Mouse (Mus musculus) left cerebral cortex, adult 2 months (tissue): ENCODE measurements around the gene Hipk1. TPM values are rescaled to one million over a fixed set of nuclear protein-coding genes. Genes with fewer than 3 reads are reported as not detected.

Experiments
- DNase-seq, 2 experiments: peaks; one replicate each; pipeline ENCODE4 v3.0.0; 2021 to 2022; ENCODE audit warnings: low spot score in 2 of 2, mixed read lengths in 1 of 2; ENCODE audit errors: extremely low spot score in 1 of 2
- H3K27ac ChIP-seq: fragments of 200-600 bp; 2 replicates; pipeline ENCODE4 v1.8.1; 2022
- H3K4me3 ChIP-seq: fragments of 200-600 bp; 2 replicates; pipeline ENCODE4 v1.8.1; 2022
- CTCF ChIP-seq: fragments of 200-600 bp; IDR thresholded peaks from 2 replicates; pipeline ENCODE4 v1.8.1; 2022; ENCODE audit warnings: antibody characterized with exemption, mild to moderate bottlenecking, moderate library complexity
- intact Hi-C: fragments of 180-260 bp; cut with DNase I; formaldehyde crosslinking; loops from one replicate; pipeline ENCODE4 v1.15.1; 2025
- total RNA-seq, 2 experiments: library from RNA; stranded (reverse); gene quantifications; 2 replicates each; pipeline ENCODE4 v1.2.3; 2021

Hipk1 gene
- total RNA-seq, 2 experiments from 2014 or later, result 124 to 128 TPM

GRCm38 (mm10) chr3:103727813-103728326 lies 63.5 kb downstream of the Hipk1 start:
- intact Hi-C loops, result no loop called here
- DNase-seq, result no peak
- Histone ChIP-seq H3K27ac (no peak overlapping the region), H3K4me3 (no peak overlapping the region)
- TF ChIP-seq CTCF, result no peak

- no peak for DNase-seq
- intact Hi-C loops, result no loop called here
- no peak for TF ChIP-seq CTCF
- H3K4me3 ChIP-seq, result no peak overlapping the region
- H3K27ac ChIP-seq, result no peak overlapping the region
These were observed 64.7 kb downstream of the Hipk1 start for GRCm38 (mm10) chr3:103726642-103727041.

GRCm38 (mm10) chr3:103724137-103724536 lies 67.2 kb downstream of the Hipk1 start:
- Histone ChIP-seq H3K27ac (no peak overlapping the region), H3K4me3 (no peak overlapping the region)
- peak in 1 of 2 experiments; percentile 7 for DNase-seq
- intact Hi-C loops, result no loop called here
- no peak for TF ChIP-seq CTCF

- DNase-seq, result peak in 1 of 2 experiments; percentile 8
- intact Hi-C loops, result no loop called here
- TF ChIP-seq CTCF, result no peak
- Histone ChIP-seq H3K27ac (no peak overlapping the region), H3K4me3 (no peak overlapping the region)
These were observed 72.6 kb downstream of the Hipk1 start for GRCm38 (mm10) chr3:103718728-103719127.

GRCm38 (mm10) chr3:103716774-103717760 lies 74.3 kb downstream of the Hipk1 start:
- intact Hi-C loops, result no loop called here
- H3K4me3 ChIP-seq, result no peak overlapping the region
- DNase-seq, result peak in 1 of 2 experiments; percentile 12
- TF ChIP-seq CTCF, result no peak
- H3K27ac ChIP-seq, result no peak overlapping the region

GRCm38 (mm10) chr3:103715762-103716693 lies 75.3 kb downstream of the Hipk1 start:
- TF ChIP-seq CTCF, result no peak
- intact Hi-C loops, result no loop called here
- peak in 1 of 2 experiments; percentile 13 for DNase-seq
- no peak overlapping the region for H3K4me3 ChIP-seq
- H3K27ac ChIP-seq, result no peak overlapping the region

GRCm38 (mm10) chr3:103714942-103715341 lies 76.4 kb downstream of the Hipk1 start:
- H3K27ac ChIP-seq, result no peak overlapping the region
- intact Hi-C loops, result no loop called here
- H3K4me3 ChIP-seq, result no peak overlapping the region
- TF ChIP-seq CTCF, result no peak
- peak in 1 of 2 experiments; percentile 1 for DNase-seq

GRCm38 (mm10) chr3:103714236-103714875 lies 77.0 kb downstream of the Hipk1 start:
- no peak for TF ChIP-seq CTCF
- no peak for DNase-seq
- Histone ChIP-seq H3K4me3 (no peak overlapping the region), H3K27ac (no peak overlapping the region)
- intact Hi-C loops, result no loop called here

GRCm38 (mm10) chr3:103712196-103712595 lies 79.2 kb downstream of the Hipk1 start:
- no peak for TF ChIP-seq CTCF
- no peak overlapping the region for H3K4me3 ChIP-seq
- DNase-seq, result no peak
- no peak overlapping the region for H3K27ac ChIP-seq
- intact Hi-C loops, result no loop called here

- Histone ChIP-seq H3K4me3 (no peak overlapping the region), H3K27ac (no peak overlapping the region)
- intact Hi-C loops, result no loop called here
- DNase-seq, result no peak
- TF ChIP-seq CTCF, result no peak
These were observed 81.8 kb downstream of the Hipk1 start for GRCm38 (mm10) chr3:103709470-103710040.

GRCm38 (mm10) chr3:103705426-103705825 lies 85.9 kb downstream of the Hipk1 start:
- Histone ChIP-seq H3K4me3 (no peak overlapping the region), H3K27ac (no peak overlapping the region)
- intact Hi-C loops, result no loop called here
- DNase-seq, result no peak
- TF ChIP-seq CTCF, result no peak
